Mouse (Mus musculus): Measurements from ENCODE around the gene Cpm. TPM values are rescaled to one million over a fixed set of nuclear protein-coding genes. Genes with fewer than 3 reads are reported as not detected.
"Not testable (repeated sequence)": the region's sequence is repeated elsewhere in the genome, so short reads cannot be mapped to it uniquely, and the experiment has no call there.

Cpm gene
- polyA plus RNA-seq, 1 experiment from 2014 or later: 5.9 TPM

DNA sequence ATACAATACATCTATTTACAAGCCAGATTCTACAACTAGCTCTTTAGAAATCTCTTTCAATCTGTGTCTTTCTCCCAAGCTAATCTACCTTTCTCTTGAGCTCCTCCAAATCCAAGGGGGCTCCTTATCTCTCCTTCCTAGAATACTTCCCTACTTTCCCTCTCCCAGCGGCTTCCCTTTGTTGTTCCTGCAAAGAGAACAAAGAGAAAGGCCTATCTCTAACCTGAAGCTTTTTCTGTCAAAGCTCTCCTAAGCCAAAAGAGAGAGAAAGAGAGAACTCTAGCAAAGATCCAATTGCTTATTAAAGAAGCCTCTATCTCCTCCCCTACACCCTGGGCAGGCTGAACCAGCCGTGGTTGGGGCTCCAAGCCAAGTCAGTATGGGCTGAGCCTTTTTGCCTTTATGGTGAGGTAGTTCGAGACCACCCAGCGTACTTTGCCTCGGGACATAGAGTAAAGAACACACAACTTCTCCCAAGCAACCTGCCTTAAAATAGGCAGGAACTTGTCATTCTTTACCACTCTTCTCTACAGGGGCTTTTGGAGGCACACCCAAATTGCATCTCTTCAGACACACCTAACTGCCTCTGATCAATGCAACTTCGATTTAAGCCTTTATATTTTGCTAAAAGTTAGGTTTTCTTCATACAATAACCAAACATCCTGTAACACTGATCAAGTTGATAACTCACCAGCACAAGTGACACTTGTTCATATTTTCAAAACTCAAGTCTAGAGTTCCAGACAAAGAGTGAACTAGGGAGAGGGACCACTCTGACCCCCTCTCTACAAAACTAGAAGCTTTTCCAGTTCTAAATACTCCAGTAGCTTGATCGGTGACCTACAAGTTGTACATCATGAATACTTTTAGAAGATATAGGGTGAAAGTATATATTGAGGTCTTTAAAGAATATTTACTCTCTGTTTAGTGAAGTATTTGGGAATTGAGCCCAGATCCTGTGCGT, 16.4 kb upstream of the Cpm start:
- Histone ChIP-seq H3K4me3 (no peak overlapping the region), H3K27me3 (ENCODE audit: poor library complexity, severe bottlenecking) (no peaks in the 10 kb centered on the region), H3K4me1 (no peaks in the 10 kb centered on the region), H3K36me3 (replicated peaks) (no peaks in the 10 kb centered on the region), H3K9me3 (no peaks in the 10 kb centered on the region), H3K27ac (no peak overlapping the region)
- no peak for DNase-seq (ENCODE audit: extremely low spot score, low spot score)
- WGBS: 79% methylated on average over 8 of the region's 8 CpGs

- no peaks in the 10 kb centered on the region for H3K9me3 ChIP-seq
- no peaks in the 10 kb centered on the region for H3K36me3 ChIP-seq (replicated peaks)
- no peaks in the 10 kb centered on the region for H3K27me3 ChIP-seq (ENCODE audit: poor library complexity, severe bottlenecking)
- no peak overlapping the region for H3K27ac ChIP-seq
- 86% methylated on average over 6 of the region's 6 CpGs for WGBS
- no peak overlapping the region for H3K4me3 ChIP-seq
- H3K4me1 ChIP-seq: no peaks in the 10 kb centered on the region
- DNase-seq (ENCODE audit: extremely low spot score, low spot score): no peak
Observed at GRCm38 (mm10) chr10:117613960-117614359, 15.3 kb upstream of the Cpm start.

- 87% methylated on average over 3 of the region's 3 CpGs for WGBS
- H3K36me3 ChIP-seq (replicated peaks): no peaks in the 10 kb centered on the region
- H3K27ac ChIP-seq: no peak overlapping the region
- no peak overlapping the region for H3K4me3 ChIP-seq
- no peaks in the 10 kb centered on the region for H3K27me3 ChIP-seq (ENCODE audit: poor library complexity, severe bottlenecking)
- H3K4me1 ChIP-seq: no peaks in the 10 kb centered on the region
- no peaks in the 10 kb centered on the region for H3K9me3 ChIP-seq
- DNase-seq (ENCODE audit: extremely low spot score, low spot score): no peak
Observed at GRCm38 (mm10) chr10:117614387-117614786, 14.9 kb upstream of the Cpm start.

DNA sequence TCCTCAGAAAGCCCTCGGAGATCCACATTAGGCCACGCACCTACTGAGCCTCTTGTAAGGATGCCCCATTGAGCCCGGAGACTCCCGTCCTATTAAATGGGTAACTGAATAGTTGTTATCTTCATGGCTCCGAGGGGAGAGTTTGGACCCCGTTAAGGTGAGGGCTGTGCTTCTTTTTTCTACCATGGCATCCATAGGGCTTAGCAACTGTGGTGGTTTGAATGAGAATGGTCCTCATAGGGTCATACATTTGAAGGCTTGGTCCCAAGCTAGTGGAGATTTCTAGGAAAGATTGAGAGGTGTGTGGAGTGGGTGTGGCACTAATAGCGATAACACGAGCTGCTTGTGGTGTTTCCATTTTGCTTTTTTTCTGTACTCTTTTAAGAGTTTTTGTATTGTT, 14.1 kb upstream of the Cpm start:
- Histone ChIP-seq H3K27me3 (ENCODE audit: poor library complexity, severe bottlenecking) (no peaks in the 10 kb centered on the region), H3K4me3 (no peak overlapping the region), H3K27ac (no peak overlapping the region), H3K4me1 (no peaks in the 10 kb centered on the region), H3K9me3 (no peaks in the 10 kb centered on the region), H3K36me3 (replicated peaks) (no peaks in the 10 kb centered on the region)
- DNase-seq (ENCODE audit: extremely low spot score, low spot score): no peak
- WGBS: 89% methylated on average over 8 of the region's 8 CpGs

DNA sequence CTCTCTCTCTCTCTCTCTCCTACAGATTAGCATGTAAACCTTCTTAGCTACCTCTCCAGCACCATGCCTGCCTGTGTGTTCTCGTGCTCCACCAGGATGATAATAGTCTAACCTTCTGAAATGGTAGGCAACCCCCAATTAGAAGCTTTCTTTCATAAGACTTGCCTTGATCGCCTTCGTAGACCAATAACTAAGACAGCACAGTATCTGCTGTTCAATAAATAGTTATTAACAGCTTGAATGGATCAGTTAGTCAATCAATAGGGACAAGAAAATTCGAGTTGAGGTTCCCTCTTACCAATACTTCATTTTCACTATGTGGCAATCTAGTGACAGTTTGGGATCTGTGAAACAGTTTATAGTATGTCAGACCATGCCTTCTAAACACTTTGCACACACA, 13.6 kb upstream of the Cpm start:
- no peaks in the 10 kb centered on the region for H3K4me1 ChIP-seq
- WGBS: 79% methylated on average over 4 of the region's 4 CpGs
- H3K36me3 ChIP-seq (replicated peaks): no peaks in the 10 kb centered on the region
- no peaks in the 10 kb centered on the region for H3K27me3 ChIP-seq (ENCODE audit: poor library complexity, severe bottlenecking)
- H3K27ac ChIP-seq: no peak overlapping the region
- H3K4me3 ChIP-seq: no peak overlapping the region
- H3K9me3 ChIP-seq: no peaks in the 10 kb centered on the region
- DNase-seq (ENCODE audit: extremely low spot score, low spot score): no peak

- Histone ChIP-seq H3K4me3 (no peak overlapping the region), H3K36me3 (replicated peaks) (no peaks in the 10 kb centered on the region), H3K9me3 (no peaks in the 10 kb centered on the region), H3K4me1 (no peaks in the 10 kb centered on the region), H3K27me3 (ENCODE audit: poor library complexity, severe bottlenecking) (no peaks in the 10 kb centered on the region), H3K27ac (no peak overlapping the region)
- WGBS: 91% methylated on average over 6 of the region's 6 CpGs
- DNase-seq (ENCODE audit: extremely low spot score, low spot score): no peak
Observed at GRCm38 (mm10) chr10:117616191-117616680, 13.1 kb upstream of the Cpm start.

GRCm38 (mm10) chr10:117616765-117617164, 12.5 kb upstream of the Cpm start:
- 77% methylated on average over 4 of the region's 4 CpGs for WGBS
- H3K27me3 ChIP-seq (ENCODE audit: poor library complexity, severe bottlenecking); H3K36me3 ChIP-seq (replicated peaks); H3K4me3 ChIP-seq; H3K27ac ChIP-seq; H3K9me3 ChIP-seq; H3K4me1 ChIP-seq; DNase-seq (ENCODE audit: extremely low spot score, low spot score): not testable (repeated sequence)

GRCm38 (mm10) chr10:117617568-117618345, 11.5 kb upstream of the Cpm start:
- Histone ChIP-seq H3K4me1 (no peaks in the 10 kb centered on the region), H3K27me3 (ENCODE audit: poor library complexity, severe bottlenecking) (no peaks in the 10 kb centered on the region), H3K27ac (no peak overlapping the region), H3K36me3 (replicated peaks) (no peaks in the 10 kb centered on the region), H3K9me3 (no peaks in the 10 kb centered on the region), H3K4me3 (no peak overlapping the region)
- no peak for DNase-seq (ENCODE audit: extremely low spot score, low spot score)
- WGBS: 88% methylated on average over 3 of the region's 3 CpGs

GRCm38 (mm10) chr10:117619041-117619861, 10.0 kb upstream of the Cpm start:
- 90% methylated on average over 27 of the region's 27 CpGs for WGBS
- Histone ChIP-seq H3K27ac (no peak overlapping the region), H3K4me1 (no peaks in the 10 kb centered on the region), H3K9me3 (no peaks in the 10 kb centered on the region), H3K36me3 (replicated peaks) (no peaks in the 10 kb centered on the region), H3K27me3 (ENCODE audit: poor library complexity, severe bottlenecking) (no peaks in the 10 kb centered on the region), H3K4me3 (no peak overlapping the region)
- DNase-seq (ENCODE audit: extremely low spot score, low spot score): no peak

DNA sequence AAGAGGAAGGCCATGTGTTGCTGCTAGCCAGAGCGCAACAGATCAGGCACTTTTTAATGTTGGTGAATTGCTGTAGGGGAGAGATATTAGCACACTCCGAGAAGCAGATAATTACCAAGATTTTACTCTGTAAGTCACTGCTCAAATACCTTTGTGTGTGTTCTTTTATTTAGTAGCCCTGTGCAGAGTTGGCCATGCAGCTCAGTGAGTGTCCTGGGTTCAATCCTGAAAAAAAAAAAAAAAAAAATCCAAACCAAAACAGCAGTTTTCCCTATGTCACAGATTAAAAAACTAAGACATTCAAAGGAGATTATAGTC, 9.5 kb upstream of the Cpm start:
- 87% methylated on average over 2 of the region's 2 CpGs for WGBS
- no peak for DNase-seq (ENCODE audit: extremely low spot score, low spot score)
- no peak overlapping the region for H3K4me3 ChIP-seq
- H3K27me3 ChIP-seq (ENCODE audit: poor library complexity, severe bottlenecking): no peaks in the 10 kb centered on the region
- no peak overlapping the region for H3K27ac ChIP-seq
- no peaks in the 10 kb centered on the region for H3K36me3 ChIP-seq (replicated peaks)
- H3K4me1 ChIP-seq: no peaks in the 10 kb centered on the region
- H3K9me3 ChIP-seq: no peaks in the 10 kb centered on the region

DNA sequence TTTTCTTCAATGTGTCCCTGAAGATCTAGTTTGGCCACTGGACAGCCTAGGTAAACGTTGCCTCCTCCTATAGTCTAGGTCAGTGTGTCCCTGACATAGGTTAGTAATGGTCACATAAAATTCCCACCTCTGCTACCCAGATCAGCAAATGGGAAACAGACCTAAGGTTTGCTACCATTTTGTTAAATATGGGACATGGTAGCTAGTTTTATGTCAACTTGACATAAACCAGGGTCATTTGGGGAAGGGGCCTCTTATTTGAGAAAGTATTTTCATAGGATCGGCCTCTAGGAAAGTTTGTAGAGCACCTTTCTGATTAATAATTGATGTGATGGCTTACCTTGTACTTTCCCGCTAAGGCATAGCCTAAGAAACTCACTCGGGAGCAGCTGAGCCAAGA, 8.8 kb upstream of the Cpm start:
- no peak overlapping the region for H3K27ac ChIP-seq
- no peak overlapping the region for H3K4me3 ChIP-seq
- no peaks in the 10 kb centered on the region for H3K27me3 ChIP-seq (ENCODE audit: poor library complexity, severe bottlenecking)
- H3K9me3 ChIP-seq: no peaks in the 10 kb centered on the region
- WGBS: 92% methylated on average over 4 of the region's 4 CpGs
- DNase-seq (ENCODE audit: extremely low spot score, low spot score): no peak
- H3K36me3 ChIP-seq (replicated peaks): no peaks in the 10 kb centered on the region
- H3K4me1 ChIP-seq: peaks cover 7% of the 10 kb centered on the region

DNA sequence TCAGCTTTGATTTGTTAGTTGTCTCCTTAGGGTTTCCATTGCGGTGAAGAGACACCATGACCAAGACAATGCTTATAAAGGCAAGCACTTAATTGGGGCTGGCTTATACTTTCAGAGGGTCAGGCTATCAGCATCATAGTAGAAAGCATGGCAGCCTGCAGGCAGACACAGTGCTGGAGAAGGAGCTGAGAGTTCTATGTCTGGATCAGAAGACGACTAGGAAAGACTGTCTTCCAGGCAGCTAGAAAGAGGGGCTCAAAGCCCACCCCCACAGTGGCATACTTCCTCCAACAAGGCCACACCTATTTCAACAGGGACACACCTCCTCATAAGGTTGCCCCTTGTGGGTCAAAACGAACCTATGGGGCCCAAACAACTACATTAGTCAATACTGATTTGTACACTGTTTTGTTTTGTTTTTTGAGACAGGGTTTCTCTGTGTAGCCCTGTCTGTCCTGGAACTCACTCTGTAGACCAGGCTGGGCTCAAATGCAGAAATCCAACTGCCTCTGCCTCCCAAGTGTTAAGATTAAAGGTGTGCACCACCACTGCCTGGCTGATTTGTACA, 8.3 kb upstream of the Cpm start:
- Histone ChIP-seq H3K27me3 (ENCODE audit: poor library complexity, severe bottlenecking) (no peaks in the 10 kb centered on the region; the same call in 1 of the 2 replicates), H3K4me3 (no peak overlapping the region), H3K36me3 (replicated peaks) (no peaks in the 10 kb centered on the region), H3K27ac (no peak overlapping the region), H3K4me1 (peaks cover 10% of the 10 kb centered on the region), H3K9me3 (no peaks in the 10 kb centered on the region)
- 87% methylated on average over 3 of the region's 3 CpGs for WGBS
- no peak for DNase-seq (ENCODE audit: extremely low spot score, low spot score)

All from forebrain, embryonic 10.5 days (tissue).